Mouse (Mus musculus): Measurements from ENCODE around the gene Poldip2. TPM values are rescaled to one million over a fixed set of nuclear protein-coding genes. Genes with fewer than 3 reads are reported as not detected.
A peak's percentile ranks its signal among the peaks of the same experiment; 100 is the strongest.

The Poldip2 gene
- polyA plus RNA-seq, 1 experiment: 1.2 TPM

DNA sequence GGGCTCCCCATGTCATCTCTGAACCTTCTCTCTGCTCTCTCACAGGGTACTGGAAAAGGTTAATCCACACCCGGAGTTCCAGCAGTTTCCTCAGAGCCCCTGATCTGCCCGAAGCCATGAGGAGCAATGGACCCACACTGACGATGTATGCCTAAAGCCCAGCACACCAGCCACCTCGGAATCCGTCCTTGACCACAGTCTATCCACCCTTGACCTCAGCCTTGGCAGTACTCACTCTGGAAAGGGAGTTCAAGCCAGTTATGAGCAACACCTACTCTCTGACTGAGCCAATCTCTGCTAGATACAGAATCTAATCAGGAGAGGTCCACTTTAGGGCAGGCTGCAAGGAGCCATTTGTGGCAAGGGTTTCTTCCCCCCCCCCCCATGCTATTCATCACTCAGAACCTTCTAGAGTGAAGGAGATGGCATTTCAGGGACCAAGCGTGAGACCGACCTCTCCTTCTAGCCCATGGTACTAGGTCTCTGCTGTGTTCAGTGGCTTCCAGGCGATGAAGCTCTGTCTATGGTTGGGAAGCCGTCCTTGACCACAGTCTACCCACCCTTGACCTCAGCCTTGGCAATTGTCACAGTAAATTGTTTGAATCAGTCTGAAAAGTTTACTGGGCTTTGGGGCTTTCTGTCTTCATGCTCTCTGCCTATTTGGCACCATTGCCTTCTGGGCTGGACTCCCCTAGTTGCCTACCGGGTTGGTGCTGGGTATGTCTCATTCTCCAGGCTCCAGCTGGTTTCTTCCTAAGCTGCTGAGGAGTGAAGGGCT, 40.5 kb upstream of the Poldip2 start:
- H3K9me3 ChIP-seq (ENCODE audit: control insufficient read depth, low read length): no peaks in the 10 kb centered on the region

DNA sequence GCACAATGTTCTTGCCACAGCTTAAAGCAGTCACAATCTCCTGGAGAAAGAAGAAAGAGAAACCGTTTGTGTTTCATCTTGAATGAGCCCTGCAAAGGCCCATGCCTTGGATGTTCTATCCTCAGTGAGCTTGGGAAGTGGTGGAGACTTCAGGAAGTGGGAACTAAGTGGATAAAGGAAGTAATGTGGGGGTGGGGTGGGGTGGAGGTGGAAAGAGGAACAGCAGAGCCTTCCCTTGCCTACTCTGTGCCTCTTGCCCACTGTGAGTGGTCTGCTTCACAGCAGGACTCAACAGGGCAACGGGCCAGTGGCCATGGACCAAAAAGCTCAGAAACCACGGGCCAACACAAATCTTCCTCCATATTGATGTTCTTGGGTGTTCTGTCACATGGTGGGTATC, 36.7 kb upstream of the Poldip2 start:
- H3K27me3 ChIP-seq (ENCODE audit: control insufficient read depth): no peaks in the 10 kb centered on the region

More for the DNA sequence above, 40.5 kb upstream of the Poldip2 start:
- Histone ChIP-seq H3K4me1 (ENCODE audit: control insufficient read depth) (peaks cover under 1% of the 10 kb centered on the region), H3K27me3 (ENCODE audit: control insufficient read depth) (no peaks in the 10 kb centered on the region), H3K4me3 (replicated peaks) (no peak overlapping the region), H3K36me3 (ENCODE audit: control insufficient read depth) (no peaks in the 10 kb centered on the region)
- TF ChIP-seq GATA1 (IDR thresholded peaks at IDR 0.05; ENCODE audit: low read length) (no peak), TAL1 (IDR thresholded peaks at IDR 0.05; ENCODE audit: low read length) (no peak)

DNA sequence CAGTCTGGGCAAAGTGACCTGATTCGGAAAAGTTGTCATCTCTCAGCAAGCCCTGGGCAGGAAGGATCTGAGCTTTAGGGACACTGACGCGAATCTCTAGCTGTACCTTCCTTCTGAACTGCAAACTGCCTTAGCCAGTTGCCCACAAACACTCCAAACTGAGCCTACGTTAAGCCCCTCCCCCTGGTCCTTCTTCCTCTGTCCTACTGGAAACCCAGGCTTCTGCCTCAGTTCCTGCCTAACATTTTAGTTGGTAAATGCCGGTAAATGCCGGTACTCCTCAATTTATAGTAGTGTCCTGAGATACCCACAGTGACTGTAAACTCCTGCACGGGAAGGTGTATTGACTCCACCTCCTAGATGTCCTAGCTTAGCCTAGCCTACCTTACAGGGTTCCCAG, 28.4 kb upstream of the Poldip2 start:
- no peak for TF ChIP-seq GATA1 (IDR thresholded peaks at IDR 0.05; ENCODE audit: low read length)
- TF ChIP-seq TAL1 (IDR thresholded peaks at IDR 0.05; ENCODE audit: low read length): no peak
- no peak overlapping the region for H3K4me3 ChIP-seq (replicated peaks)
- no peaks in the 10 kb centered on the region for H3K9me3 ChIP-seq (ENCODE audit: control insufficient read depth, low read length)
- H3K36me3 ChIP-seq (ENCODE audit: control insufficient read depth): no peaks in the 10 kb centered on the region
- no peaks in the 10 kb centered on the region for H3K4me1 ChIP-seq (ENCODE audit: control insufficient read depth)
- H3K27me3 ChIP-seq (ENCODE audit: control insufficient read depth): peaks cover 43% of the 10 kb centered on the region

More for the DNA sequence above, 36.7 kb upstream of the Poldip2 start:
- no peaks in the 10 kb centered on the region for H3K4me1 ChIP-seq (ENCODE audit: control insufficient read depth)
- no peaks in the 10 kb centered on the region for H3K9me3 ChIP-seq (ENCODE audit: control insufficient read depth, low read length)
- no peak overlapping the region for H3K4me3 ChIP-seq (replicated peaks)
- no peaks in the 10 kb centered on the region for H3K36me3 ChIP-seq (ENCODE audit: control insufficient read depth)
- TF ChIP-seq TAL1 (IDR thresholded peaks at IDR 0.05; ENCODE audit: low read length) (no peak), GATA1 (IDR thresholded peaks at IDR 0.05; ENCODE audit: low read length) (no peak)

DNA sequence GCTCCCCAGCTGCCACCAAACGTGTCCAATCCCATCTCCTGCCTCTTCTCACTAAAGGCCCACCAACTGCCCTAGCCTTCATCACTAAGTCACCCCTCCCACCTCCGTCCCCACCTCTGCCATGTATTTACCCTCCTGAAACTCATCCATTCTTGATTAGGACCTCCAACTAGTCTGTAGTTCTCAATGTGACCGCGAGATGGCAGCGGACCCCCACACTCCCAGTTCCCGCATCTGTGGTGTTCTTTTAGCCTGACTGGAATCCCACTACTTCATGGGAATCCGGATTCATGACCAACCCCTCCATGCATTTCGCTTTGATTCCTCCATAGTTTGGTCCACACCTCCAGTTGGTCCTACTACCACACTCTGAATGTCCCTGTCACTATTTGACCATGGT, 23.8 kb upstream of the Poldip2 start:
- no peak for TF ChIP-seq GATA1 (IDR thresholded peaks at IDR 0.05; ENCODE audit: low read length)
- no peak for TF ChIP-seq TAL1 (IDR thresholded peaks at IDR 0.05; ENCODE audit: low read length)
- H3K36me3 ChIP-seq (ENCODE audit: control insufficient read depth): no peaks in the 10 kb centered on the region
- peaks cover 78% of the 10 kb centered on the region for H3K27me3 ChIP-seq (ENCODE audit: control insufficient read depth)
- no peak overlapping the region for H3K4me3 ChIP-seq (replicated peaks)
- H3K9me3 ChIP-seq (ENCODE audit: control insufficient read depth, low read length): no peaks in the 10 kb centered on the region
- 0 out of 2 replicates have a peak, but pooled peaks cover 3% of the 10 kb centered on the region for H3K4me1 ChIP-seq (ENCODE audit: control insufficient read depth)

DNA sequence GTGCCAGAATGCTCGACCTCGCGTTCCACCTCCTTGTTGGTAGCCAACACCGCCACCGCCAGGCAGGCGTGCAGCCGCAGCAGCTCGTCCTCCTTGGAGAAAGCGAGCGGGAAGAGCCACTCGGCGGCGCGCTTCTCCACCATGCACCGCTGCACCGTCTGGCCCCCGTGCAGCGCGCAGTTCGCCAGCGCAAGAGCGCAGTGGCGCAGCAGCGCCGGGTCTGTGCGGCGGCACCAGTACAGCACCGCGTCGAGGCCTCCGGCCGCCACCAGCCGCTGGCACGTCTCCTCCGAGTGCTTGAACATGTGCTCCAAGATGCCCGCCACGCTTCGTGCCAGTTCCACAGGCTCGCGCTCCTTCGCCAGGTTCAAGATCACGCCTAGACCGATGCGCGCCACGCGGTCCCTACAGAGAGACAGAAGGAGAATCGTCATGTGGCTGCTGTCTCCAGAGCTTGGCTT, 21.2 kb upstream of the Poldip2 start:
- peaks cover 85% of the 10 kb centered on the region for H3K27me3 ChIP-seq (ENCODE audit: control insufficient read depth)
- TF ChIP-seq TAL1 (IDR thresholded peaks at IDR 0.05; ENCODE audit: low read length) (no peak), GATA1 (IDR thresholded peaks at IDR 0.05; ENCODE audit: low read length) (no peak)
- H3K36me3 ChIP-seq (ENCODE audit: control insufficient read depth): no peaks in the 10 kb centered on the region
- H3K4me1 ChIP-seq (ENCODE audit: control insufficient read depth): 0 out of 2 replicates have a peak, but pooled peaks cover 3% of the 10 kb centered on the region
- H3K4me3 ChIP-seq (replicated peaks): no peak overlapping the region
- no peaks in the 10 kb centered on the region for H3K9me3 ChIP-seq (ENCODE audit: control insufficient read depth, low read length)

DNA sequence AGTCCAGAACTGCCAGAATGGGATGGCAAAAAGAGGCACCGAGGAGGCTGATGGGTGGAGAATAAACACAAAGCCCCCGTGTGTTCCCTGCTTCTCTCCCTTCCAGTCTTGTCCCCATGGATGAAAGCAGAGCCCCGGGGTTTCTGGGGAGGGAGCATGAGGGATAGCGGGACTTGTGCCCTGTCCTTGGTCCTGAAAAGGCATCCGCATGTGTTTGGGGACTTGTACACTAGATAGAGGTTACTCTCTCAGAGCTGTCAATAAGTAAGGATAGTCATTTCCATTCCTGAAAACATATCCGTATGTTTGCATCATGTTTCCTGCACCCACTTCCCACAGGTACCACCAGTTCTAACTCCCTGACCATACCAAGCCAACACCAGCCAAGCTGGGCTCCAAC, 16.1 kb upstream of the Poldip2 start:
- TF ChIP-seq TAL1 (IDR thresholded peaks at IDR 0.05; ENCODE audit: low read length) (no peak), GATA1 (IDR thresholded peaks at IDR 0.05; ENCODE audit: low read length) (no peak)
- H3K4me3 ChIP-seq (replicated peaks): no peak overlapping the region
- peaks cover 14% of the 10 kb centered on the region for H3K4me1 ChIP-seq (ENCODE audit: control insufficient read depth)
- peaks cover 84% of the 10 kb centered on the region for H3K27me3 ChIP-seq (ENCODE audit: control insufficient read depth)
- no peaks in the 10 kb centered on the region; the same call in 1 of the 2 replicates for H3K36me3 ChIP-seq (ENCODE audit: control insufficient read depth)
- peaks cover 4% of the 10 kb centered on the region; the same call in 1 of the 2 replicates for H3K9me3 ChIP-seq (ENCODE audit: control insufficient read depth, low read length)

DNA sequence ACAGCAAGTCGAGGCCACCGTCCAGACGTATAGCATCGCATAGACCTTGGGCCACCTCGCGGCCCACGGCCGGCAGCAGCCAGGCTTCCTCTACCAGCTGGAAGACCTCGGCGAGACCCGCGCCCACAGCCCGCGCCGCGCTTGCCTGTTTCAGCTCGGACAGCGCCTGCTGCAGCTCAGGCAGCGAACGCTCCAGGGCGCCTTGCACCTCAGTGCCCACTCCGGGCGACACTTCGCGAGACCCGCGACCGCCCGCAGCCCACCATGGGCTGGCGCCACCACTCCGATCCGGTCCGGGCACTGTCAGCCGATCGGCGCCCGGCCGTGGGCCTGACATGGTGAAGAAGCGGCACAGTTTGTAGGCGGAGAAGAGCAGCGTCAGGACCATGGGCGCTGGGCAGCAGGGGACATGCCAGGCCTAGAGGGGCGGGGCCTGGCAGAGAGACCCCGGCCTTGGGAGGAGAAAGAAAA, 14.9 kb upstream of the Poldip2 start:
- H3K9me3 ChIP-seq (ENCODE audit: control insufficient read depth, low read length): peaks cover 4% of the 10 kb centered on the region; the same call in 1 of the 2 replicates
- H3K4me1 ChIP-seq (ENCODE audit: control insufficient read depth): peaks cover 14% of the 10 kb centered on the region
- peak overlapping the region; percentile 43 for H3K4me3 ChIP-seq (replicated peaks)
- TF ChIP-seq TAL1 (IDR thresholded peaks at IDR 0.05; ENCODE audit: low read length) (no peak), GATA1 (IDR thresholded peaks at IDR 0.05; ENCODE audit: low read length) (no peak)
- no peaks in the 10 kb centered on the region; the same call in 1 of the 2 replicates for H3K36me3 ChIP-seq (ENCODE audit: control insufficient read depth)
- peaks cover 74% of the 10 kb centered on the region for H3K27me3 ChIP-seq (ENCODE audit: control insufficient read depth)

DNA sequence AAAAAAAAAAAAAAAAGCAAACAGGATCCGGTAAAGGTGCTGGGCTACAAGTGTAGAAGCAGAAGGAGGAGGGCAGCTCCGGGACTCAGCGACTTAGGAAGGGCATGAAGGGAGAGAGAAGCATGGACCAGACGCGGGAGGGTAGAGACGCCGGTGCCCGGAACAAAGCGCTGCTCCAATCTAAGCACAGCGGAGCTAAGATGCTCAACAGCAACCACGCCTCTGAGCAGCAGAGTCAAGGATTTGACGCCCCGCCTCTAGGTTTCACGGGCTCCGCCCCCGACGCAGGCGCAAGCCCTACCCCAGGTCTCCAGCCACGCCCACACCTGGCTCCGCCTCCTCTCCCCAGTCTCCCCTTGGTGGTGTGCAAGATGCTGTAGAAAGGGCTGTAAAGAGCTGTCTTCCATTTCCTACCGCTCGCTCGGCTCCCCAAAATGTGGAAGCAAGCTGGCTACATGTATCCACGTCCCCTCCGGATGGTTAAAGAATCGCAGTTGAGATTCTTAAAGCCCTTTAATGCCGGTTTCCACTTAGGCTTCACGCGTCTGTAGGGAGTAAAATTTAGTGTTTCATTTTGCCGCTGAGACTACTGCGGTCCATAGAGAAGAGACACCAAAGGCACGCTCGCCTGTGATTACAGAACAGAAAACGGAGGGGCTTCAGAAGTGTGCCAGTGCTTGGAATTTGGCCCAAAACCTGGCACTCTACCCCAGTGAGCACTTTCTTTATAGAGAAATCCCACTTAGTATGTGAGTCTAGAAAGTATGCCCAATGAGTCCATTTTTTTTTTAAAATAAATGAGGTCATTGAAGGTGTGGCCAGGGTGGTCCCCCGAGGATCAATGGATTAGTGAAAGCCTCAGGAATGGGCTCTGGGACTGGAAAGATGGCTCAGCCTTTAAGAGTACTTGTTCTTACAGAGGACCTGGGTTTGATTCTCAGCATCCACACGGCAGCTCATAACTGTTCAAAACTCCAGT, 14.2 kb upstream of the Poldip2 start, which contains the start of gene Sarm1:
Gene Sarm1 (minus strand): TSS at position 211 of the 979 bp plus-strand sequence.
- Histone ChIP-seq H3K27me3 (ENCODE audit: control insufficient read depth) (peaks cover 75% of the 10 kb centered on the region), H3K4me1 (ENCODE audit: control insufficient read depth) (peaks cover 14% of the 10 kb centered on the region), H3K4me3 (replicated peaks) (peak within 1 kb of the TSS; percentile 43), H3K9me3 (ENCODE audit: control insufficient read depth, low read length) (peaks cover 4% of the 10 kb centered on the region; the same call in 1 of the 2 replicates), H3K36me3 (ENCODE audit: control insufficient read depth) (no peaks in the 10 kb centered on the region; the same call in 1 of the 2 replicates)
- TF ChIP-seq GATA1 (IDR thresholded peaks at IDR 0.05; ENCODE audit: low read length) (no peak), TAL1 (IDR thresholded peaks at IDR 0.05; ENCODE audit: low read length) (no peak)

Data from erythroblast, embryonic 14.5 days (primary cell).